Mouse (Mus musculus): ENCODE measurements at regions not wholly inside any gene's neighbourhood (a gene's known extent, or its start where the extent isn't known, plus 50 kb on each side); places are given as distances from the start of the nearest gene placed in this dataset.

- DNase-seq (ENCODE audit: inconsistent ontology term), result peak; percentile 95
These were observed 58.8 kb upstream of the Barx2 start for GRCm38 (mm10) chr9:31971801-31972628.

DNA sequence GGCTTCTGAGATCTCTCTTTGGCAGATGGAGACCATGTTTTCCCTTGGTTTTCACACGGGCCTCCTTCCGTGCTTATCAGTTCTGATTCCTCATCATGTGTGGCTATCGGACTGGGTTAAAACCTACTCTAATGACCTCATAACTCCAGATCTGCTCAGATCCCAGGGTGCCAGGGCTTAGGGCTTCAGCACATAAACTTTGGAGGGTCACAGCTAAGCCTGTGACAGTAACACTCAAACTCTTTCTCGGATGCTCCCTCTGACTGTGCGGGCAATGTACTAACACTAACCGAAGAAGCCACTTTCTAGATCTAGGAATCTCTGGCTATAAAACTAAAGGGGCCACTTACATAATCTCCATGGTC, 59.3 kb upstream of the Barx2 start:
- DNase-seq (ENCODE audit: inconsistent ontology term), result no peak

DNA sequence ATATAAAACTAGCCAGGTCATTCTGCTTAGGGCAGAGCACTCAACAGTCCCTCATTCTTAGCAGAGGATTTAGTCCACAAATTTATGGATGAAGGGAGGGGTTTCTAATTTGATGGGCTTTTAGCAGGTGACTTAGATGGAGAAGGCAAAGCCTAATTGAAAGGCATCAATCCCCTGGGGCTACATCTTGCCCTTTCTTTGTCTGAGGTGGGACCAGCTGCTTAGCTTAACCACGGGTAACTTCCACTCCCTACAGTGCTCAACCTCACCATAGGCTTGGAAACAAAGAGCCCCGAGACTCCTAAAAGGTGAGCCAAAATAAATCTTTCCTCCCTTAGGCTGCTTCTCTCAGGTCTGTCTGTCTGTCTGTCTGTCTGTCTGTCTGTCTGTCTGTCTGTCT, 62.9 kb upstream of the Barx2 start:
- DNase-seq (ENCODE audit: inconsistent ontology term), result no peak

DNA sequence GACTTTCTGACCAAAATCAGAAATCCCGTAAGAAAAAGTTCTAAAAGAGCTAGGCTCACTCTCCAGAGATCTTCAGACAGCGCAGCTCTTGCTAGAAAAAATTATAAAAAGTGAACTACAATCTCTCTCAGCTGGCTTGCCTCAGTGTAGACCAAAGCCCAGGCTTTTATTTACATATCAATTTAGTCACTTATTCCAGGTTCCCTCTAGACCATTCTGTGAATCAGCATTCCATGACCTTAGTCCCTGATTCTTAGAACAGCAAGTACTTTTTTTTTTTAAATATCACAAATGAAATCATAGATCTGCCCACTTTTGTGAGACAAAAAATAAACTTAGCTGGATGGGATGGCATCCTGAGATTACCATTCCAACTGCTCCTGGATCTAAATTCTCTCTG, 64.8 kb upstream of the Barx2 start:
- DNase-seq (ENCODE audit: inconsistent ontology term), result no peak

- DNase-seq (ENCODE audit: inconsistent ontology term), result no peak
These were observed 65.9 kb upstream of the Barx2 start for GRCm38 (mm10) chr9:31979211-31979610.

- no peak for DNase-seq (ENCODE audit: inconsistent ontology term)
These were observed 67.2 kb upstream of the Barx2 start for GRCm38 (mm10) chr9:31980459-31980858.

DNA sequence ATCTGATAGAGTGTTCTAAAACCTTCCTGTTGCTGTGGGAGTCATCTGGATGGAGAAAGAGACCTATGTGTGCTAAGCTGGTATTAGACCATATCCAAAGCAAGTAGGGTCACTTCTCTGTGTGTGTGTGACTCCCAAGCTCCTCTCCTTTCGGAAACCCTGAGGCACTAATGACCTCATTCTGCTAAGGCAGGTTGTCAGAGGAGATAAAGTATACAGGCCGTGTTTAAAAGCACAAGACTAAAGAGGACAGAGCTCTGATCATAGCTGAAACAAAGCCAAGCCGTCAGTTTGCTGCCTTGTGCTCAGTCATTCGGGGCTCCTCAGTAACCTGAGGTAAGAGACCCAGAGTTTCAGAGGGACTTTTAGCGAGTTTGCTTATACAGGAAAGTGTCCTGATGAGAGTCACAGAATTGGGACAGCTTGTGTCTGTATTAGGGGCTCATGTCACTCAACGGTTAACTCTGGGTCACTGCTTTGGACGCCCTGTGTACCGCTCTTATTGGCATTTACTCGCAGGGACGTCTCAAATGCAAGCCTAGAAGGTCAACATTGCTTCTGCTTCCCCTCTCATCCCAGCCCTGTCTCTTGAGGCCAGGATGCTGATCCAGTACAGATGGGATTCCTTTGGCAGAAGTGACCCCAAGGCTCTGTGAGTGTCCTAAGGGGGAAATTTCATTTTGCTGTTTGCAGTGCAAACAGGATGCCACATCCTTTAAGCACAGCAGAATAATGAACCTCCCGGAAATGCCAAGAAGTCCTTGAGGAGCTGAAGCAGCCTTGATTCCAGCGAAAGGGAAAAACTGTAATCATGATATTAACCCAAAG, 70.7 kb upstream of the Barx2 start:
- no peak for DNase-seq (ENCODE audit: inconsistent ontology term)

GRCm38 (mm10) chr9:31988826-31989225, 75.6 kb upstream of the Barx2 start:
- peak; percentile 81 for DNase-seq (ENCODE audit: inconsistent ontology term)

GRCm38 (mm10) chr9:31989581-31990360, 76.5 kb upstream of the Barx2 start:
- DNase-seq (ENCODE audit: inconsistent ontology term), result peak; percentile 46

DNA sequence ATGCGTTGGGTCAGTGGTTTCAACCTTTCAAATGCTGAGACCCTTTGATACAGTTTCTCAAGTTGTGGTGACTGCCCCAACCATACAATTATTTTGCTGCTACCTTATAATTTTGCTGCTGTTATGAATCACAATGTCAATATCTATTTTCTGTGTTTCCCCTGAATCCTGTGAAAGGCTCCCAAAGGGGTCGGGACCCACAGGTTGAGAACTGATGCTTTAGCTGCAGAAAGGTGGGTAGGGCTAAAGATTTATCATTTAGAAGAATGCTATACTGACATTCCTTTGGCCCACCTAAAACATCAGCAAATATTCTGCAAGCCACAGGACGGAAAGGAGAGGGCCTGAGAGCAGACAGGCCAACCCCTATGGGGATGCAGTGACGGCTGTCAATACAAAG, 77.2 kb upstream of the Barx2 start:
- DNase-seq (ENCODE audit: inconsistent ontology term), result no peak

DNA sequence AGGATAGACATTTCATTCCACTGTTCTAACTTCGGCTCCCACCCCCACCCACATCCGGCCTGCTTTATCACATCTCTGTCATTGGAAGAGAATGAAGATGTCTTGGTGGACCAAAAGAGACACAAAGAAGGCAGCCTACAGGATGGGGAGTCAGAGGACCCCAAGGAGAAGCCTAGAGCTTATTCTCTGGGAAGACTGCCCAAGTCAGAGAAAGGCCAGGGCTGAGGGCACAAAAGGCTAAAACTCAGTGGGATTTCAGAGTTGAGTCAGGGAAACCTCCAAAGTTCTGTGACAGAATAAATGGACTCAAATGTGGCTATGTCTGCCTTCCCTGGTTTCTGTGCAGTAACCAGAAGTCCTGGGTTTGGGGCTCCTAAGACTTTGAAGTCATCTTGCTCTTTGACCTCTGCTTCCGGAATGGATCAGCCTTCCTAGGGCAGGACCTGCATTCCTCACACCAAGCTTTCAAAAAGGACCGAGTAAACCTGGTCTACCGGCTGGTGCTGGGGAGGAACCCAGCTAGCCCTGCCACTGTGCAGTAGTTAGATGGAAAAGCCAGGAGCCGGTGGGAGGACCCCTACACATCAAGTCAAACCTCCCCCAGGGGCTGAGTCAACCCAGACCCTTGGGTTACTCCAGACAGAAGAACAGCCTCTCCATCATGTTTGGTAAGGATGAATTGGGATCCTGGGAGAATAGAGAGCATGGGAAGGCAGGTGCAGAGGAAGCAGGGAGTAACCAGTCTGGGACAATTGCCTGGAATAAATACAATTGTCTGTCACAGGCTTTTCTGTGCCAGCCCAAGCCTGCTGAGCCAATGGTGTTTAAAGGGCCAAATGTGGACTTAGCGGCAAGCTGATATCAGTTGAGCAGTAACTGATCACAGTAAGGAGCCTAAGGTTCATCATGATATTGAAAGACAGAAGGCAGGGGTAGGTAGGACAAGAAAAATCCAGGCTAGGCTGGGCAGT, 80.7 kb upstream of the Barx2 start:
- DNase-seq (ENCODE audit: inconsistent ontology term), result no peak

- no peak for DNase-seq (ENCODE audit: inconsistent ontology term)
These were observed 81.8 kb upstream of the Barx2 start for GRCm38 (mm10) chr9:31995101-31995500.

GRCm38 (mm10) chr9:31995700-31996099, 82.4 kb upstream of the Barx2 start:
- DNase-seq (ENCODE audit: inconsistent ontology term), result no peak

GRCm38 (mm10) chr9:31996466-31997177, 83.4 kb upstream of the Barx2 start:
- no peak for DNase-seq (ENCODE audit: inconsistent ontology term)

GRCm38 (mm10) chr9:31997178-31998097, 84.2 kb upstream of the Barx2 start:
- peak; percentile 38 for DNase-seq (ENCODE audit: inconsistent ontology term)

DNA sequence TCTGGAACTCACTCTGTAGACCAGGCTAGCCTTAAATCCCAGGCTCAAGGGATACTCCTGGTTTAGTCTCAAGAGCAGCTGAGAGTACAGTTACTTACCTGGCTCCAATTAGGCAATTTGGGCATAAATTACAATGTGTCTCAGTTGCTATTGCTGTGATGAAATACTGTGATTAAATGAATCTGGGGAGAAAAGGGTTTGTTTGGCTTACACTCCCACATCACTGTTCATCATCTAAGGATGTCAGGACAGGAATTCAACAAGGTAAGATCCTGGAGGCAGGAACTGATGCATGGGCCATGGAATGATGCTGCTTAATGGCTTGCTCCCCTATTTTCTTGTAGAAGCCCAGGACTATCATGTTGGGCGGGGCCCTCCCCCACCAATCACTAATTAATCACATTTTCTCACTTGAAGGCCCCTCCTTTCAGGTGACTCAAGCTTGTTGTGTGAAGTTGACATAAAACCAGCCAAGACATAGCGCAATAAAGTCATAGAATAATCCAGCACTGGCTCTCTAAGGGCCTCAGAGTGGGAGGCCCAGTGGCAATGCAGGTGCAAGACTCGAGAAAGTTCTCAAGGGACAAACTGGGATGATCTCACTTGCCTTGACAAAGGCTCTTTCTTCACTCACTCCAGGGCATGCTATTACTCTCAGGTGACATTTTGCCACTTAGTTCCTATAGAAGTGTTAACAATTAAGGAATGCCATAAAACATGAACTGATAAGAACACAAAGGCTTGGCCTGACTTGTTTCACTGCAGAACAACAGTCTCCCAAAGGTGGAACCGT, 85.4 kb upstream of the Barx2 start:
- no peak for DNase-seq (ENCODE audit: inconsistent ontology term)

DNA sequence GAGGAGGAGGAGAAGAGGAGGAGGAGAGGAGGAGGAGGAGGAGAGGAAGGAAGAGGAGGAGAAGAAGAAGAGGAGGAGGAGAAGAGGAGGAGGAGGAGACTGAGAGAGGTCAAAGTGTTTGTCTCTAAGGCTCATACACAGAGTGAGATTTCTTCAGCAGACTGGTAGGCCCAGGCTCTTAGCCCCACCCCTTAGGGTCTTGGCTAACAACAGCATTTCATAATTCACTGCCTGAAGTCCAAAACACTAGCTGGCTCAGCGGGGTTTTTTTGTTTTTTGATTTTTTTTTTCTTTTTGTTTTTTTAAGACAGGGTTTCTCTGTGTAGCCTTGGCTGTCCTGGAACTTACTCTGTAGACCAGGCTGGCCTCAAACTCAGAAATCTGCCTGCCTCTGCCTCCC, 86.5 kb upstream of the Barx2 start:
- DNase-seq (ENCODE audit: inconsistent ontology term), result no peak

DNA sequence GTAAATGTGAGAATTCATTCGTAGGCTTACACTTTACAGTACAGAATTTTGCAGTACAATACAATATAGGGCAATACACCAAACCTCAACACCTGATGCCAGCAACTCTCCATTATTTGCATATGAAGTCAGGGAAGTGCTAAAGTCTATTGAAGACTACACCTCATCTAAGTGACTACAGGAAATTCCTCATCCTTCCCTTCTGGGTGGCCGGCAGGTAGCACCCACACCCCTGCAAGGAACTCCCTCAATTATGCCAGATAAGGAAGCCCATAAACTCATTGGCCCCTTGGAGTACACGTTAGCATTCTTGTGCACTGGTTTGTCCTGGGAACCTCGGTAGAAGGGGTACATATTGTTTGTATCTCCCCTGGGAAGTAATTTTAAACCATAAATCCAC, 89.7 kb upstream of the Barx2 start:
- no peak for DNase-seq (ENCODE audit: inconsistent ontology term)

DNA sequence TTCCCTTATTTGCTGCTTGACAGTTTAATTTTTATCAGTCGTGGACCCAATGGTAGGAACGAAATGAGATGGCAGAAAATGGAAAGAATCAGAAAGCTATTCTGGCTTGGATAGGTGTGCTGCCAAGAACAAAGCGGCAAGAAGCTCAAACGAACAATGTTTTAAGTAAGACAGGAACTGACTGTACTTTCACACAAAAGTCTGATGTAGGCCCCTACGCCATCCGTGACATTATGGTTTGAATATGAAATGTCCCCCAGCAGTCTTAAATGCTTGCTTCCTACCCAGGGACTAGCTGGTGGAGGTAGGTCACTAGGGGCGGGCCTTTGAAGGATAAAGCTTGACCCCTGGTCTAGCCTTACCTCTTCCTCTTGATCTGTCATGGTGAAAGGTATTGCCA, 90.5 kb upstream of the Barx2 start:
- no peak for DNase-seq (ENCODE audit: inconsistent ontology term)
